Mouse (Mus musculus): Measurements from ENCODE around the gene Zfp300.

Zfp300 gene

DNA sequence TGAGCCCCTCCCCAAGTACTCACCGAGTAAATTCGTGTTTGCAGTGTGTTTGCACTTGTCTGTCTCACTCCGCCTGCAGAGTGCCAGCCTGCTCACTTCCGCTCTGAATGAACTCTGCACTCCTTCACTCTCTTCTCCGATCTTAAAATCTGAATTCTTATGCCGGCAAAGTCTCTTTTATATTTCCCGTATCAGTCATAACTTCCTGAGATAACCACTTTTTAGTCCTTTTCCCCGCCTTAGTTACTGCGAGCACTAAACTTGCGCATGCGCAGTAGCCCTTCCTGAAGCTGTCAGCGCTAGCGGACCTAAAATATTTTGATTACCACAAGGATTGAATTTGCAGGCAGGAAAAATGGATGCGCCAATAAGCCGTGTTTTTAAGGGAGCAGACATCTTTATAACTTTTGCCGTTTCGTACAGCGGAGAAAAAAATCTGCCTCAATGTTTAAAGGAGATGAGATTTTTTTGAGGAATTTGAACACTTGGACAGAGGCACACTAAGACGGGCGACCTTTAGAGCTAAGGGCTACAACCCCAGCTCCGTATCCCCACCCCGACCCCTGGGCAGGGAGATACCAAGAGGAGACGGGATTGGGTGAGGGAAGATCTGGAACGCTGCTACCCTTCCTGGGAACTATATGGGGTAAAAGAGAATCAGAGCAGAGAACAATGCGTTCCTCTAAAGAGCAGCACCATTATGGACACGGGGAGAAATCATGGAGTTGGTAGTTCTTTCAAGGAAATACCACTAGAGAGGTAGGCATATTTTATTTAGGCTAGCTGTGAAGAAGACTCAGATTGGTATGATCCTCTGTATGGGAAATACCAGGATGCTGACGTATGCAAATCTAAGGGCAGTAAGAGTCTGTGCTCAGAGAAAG lies at the start of gene Zfp300:
Zfp300 (minus strand) TSS at position 545 of the 884 bp plus-strand sequence.
- peak; percentile 84 for DNase-seq

DNA sequence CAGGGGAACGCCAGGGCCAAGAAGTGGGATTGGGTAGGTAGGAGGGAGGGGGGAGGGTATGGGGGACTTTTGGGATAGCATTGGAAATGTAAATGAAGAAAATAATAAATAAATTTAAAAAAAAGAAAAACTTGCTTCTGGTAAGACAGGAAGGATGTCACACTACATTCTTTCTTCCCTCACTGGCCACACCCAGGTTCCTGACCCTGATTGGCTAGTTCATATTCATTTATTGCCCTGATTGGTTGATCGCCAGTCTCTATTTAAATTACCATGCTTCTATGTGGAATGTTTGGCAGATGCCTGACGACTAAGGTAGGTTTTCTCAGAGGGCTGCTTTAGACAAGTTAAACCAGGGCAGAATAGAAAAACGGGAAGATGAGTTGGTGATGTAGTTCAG lies 26.2 kb upstream of the Zfp300 start, which contains the start of gene Ssxa1:
Ssxa1 (plus strand) TSS at position 301 of the 400 bp plus-strand sequence.
- no peak for DNase-seq

DNA sequence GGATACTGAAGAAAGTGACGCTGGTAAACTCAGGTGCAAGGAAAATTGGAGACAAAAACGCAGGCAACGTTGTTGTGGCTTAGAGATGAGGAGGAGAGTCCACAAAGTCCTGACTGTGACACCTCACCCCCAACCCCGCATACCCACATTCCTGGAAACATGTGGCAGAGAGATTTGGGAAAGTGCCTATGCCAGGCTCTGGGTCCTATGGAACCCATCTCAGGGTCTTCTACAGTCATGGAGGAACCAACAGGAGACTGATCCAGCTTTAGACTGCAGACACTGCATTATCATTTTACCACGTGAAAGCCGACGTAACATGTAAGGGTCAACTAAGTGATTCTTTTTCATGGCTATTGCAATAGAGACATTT lies 526 bp upstream of the Zfp300 start:
- no peak for DNase-seq

DNA sequence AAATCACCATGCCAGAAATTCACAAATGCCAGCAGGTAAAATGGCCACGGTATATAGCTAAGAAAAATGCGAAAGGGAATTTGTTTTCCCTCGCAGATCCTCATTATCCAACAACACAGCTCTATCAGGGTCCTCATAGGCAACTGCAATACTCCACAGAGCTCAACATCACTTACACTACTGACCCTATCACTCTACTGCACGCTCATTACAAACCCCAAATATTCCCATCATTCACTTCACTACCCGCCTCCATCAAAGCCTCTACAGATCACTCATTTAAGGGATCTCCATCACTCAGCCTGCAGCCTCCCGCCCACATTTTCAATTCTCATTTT lies 713 bp downstream of the Zfp300 start:
- no peak for DNase-seq

DNA sequence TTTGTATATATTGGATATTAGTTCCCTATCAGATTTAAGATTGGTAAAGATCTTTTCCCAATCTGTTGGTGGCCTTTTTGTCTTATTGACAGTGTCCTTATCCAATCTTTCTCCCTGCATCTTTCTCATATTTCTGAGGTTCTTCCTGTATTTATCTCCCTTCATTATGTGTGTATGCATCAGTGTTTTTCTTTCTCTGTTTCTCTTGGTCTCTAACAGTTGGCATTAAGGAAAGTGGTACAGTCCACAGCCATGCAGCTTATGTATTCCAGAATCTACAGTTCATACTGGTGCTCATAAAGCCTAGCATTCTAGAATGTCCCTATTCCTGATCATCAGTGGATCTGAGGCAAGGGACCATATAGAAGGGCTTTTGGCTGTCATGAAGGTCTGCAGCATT lies 21.2 kb downstream of the Zfp300 start, which contains the start of gene Spaca5:
Spaca5 (plus strand) TSS at position 301 of the 400 bp plus-strand sequence.
- no peak for DNase-seq

DNA sequence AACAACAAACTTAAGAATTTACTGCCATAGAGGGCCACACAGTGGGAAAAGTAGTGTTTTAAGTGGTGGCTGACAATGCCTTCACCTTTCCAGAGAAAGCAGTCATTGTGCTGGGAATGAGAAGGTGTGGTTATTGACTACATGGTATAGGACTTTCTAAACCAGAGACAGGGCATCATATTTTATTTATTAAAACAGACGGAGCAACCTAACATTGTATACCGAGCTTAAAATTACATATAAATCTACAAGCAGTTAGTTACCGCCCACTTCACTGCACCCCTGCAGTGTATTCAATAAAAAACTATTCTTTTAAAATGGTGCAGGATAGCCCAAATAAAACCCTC lies 26.8 kb downstream of the Zfp300 start:
- DNase-seq: no peak

DNA sequence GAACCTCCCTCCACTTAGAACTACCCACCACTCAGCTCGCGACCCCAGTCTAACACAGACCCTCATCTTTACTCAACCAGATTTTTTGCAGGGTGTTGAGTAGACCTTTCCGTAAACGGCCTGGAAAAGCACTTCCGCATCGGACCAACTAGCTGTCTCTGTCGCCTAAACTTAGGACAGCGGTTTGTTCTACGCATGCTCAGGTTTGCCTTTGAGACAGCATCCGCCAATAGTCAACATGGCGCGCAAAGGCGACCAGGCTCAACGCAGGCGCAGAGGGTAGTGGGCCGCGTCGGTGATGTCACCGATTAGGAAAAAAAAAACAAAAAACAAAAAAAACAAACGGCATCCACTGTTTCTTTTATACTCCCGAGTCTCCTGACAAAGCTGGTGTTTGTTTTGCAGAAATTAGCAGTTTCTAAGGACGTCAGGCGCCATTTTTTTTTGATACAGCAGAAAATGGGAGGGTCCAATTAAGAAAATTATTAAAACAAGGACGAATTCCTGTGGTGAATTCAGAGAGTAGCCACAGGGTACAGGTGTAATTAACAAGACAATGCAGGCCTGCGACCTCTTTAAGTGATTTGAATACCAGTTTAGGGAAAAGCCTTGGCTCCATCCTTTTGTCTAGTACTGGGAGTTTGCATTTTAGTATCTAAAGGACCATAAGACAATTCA lies 27.3 kb downstream of the Zfp300 start, which contains the start of gene Zfp182:
Zfp182 (minus strand) TSS at position 451 of the 678 bp plus-strand sequence.
- peak; percentile 91 for DNase-seq

DNA sequence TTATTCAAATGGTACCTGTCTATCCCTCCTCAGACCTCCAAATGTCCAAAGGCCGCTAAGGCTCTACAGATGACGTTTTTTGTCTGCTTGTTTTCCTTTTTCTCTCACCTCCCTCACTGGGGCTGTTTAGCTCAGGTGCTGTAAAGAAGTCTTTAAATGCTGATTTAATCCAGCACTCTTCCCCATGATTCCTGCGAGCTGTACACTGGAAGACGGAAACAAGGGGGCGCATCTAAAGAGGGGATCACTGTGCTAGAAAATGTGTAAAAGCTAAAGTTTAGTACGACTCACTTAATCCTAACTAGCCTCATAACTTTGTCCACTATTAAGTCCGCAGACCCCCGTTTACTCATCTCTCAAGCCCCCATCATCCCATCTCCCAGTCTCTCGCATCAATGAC lies 27.9 kb downstream of the Zfp300 start:
- DNase-seq: no peak

Data from retina, postnatal 1 day (tissue).